Mouse (Mus musculus) stomach, postnatal 0 days (tissue): ENCODE measurements around the gene Sox13.

Experiments used
- CTCF ChIP-seq: IDR thresholded peaks from 2 replicates; pipeline ENCODE4 v1.5.1; 2016; ENCODE audit warnings: antibody characterized with exemption, low read depth, mild to moderate bottlenecking, moderate library complexity
- EP300 ChIP-seq: optimal IDR thresholded peaks from 2 replicates; pipeline ENCODE3; 2016; ENCODE audit warnings: antibody characterized with exemption

- TF ChIP-seq EP300 (no peak), CTCF (no peak)
Observed at GRCm38 (mm10) chr1:133406614-133407013, 17.6 kb downstream of the Sox13 start.
